Mouse (Mus musculus): ENCODE data around the gene Gipc3. TPM values are rescaled to one million over a fixed set of nuclear protein-coding genes. Genes with fewer than 3 reads are reported as not detected.

Gipc3 gene
- total RNA-seq, 2 experiments from 2014 or later = 1.7 to 1.9 TPM

- no peak for DNase-seq
These were observed 3.5 kb upstream of the Gipc3 start for GRCm38 (mm10) chr10:81346453-81347067.

GRCm38 (mm10) chr10:81345162-81345534, 2.1 kb upstream of the Gipc3 start:
- no peak for DNase-seq

- DNase-seq = no peak
These were observed 1.5 kb upstream of the Gipc3 start for GRCm38 (mm10) chr10:81344421-81345161.

GRCm38 (mm10) chr10:81341333-81341949, 1.6 kb downstream of the Gipc3 start:
- no peak for DNase-seq

GRCm38 (mm10) chr10:81340551-81341332, 2.3 kb downstream of the Gipc3 start:
- DNase-seq = no peak

- DNase-seq = no peak
These were observed 6.5 kb downstream of the Gipc3 start for GRCm38 (mm10) chr10:81336558-81336957.

- DNase-seq = no peak
These were observed 7.4 kb downstream of the Gipc3 start for GRCm38 (mm10) chr10:81335393-81336340.

- DNase-seq = no peak
These were observed 8.7 kb downstream of the Gipc3 start for GRCm38 (mm10) chr10:81334324-81334723.

- no peak for DNase-seq
These were observed 10.8 kb downstream of the Gipc3 start for GRCm38 (mm10) chr10:81332277-81332676.

- DNase-seq = no peak
These were observed 13.1 kb downstream of the Gipc3 start for GRCm38 (mm10) chr10:81330007-81330406.

GRCm38 (mm10) chr10:81329194-81329975, 13.7 kb downstream of the Gipc3 start:
- no peak for DNase-seq

- no peak for DNase-seq
These were observed 14.7 kb downstream of the Gipc3 start, which contains the start of gene Tbxa2r for GRCm38 (mm10) chr10:81328386-81328785. Tbxa2r (plus strand) TSS chr10:81328731.

- no peak for DNase-seq
These were observed 15.1 kb downstream of the Gipc3 start for GRCm38 (mm10) chr10:81327959-81328358.

GRCm38 (mm10) chr10:81326858-81327257, 16.2 kb downstream of the Gipc3 start:
- DNase-seq = no peak

- no peak for DNase-seq
These were observed 17.3 kb downstream of the Gipc3 start for GRCm38 (mm10) chr10:81325781-81326180.

- DNase-seq = no peak
These were observed 17.9 kb downstream of the Gipc3 start for GRCm38 (mm10) chr10:81325176-81325575.

- DNase-seq = no peak
These were observed 19.1 kb downstream of the Gipc3 start for GRCm38 (mm10) chr10:81323791-81324530.

- no peak for DNase-seq
These were observed 19.8 kb downstream of the Gipc3 start for GRCm38 (mm10) chr10:81323141-81323775.

GRCm38 (mm10) chr10:81322444-81322843, 20.6 kb downstream of the Gipc3 start:
- DNase-seq = no peak

- no peak for DNase-seq
These were observed 21.6 kb downstream of the Gipc3 start for GRCm38 (mm10) chr10:81321436-81321835.
